Mouse (Mus musculus) gastrocnemius, postnatal 25 days (tissue): Measurements from ENCODE around the gene Efr3b. TPM values are rescaled to one million over a fixed set of nuclear protein-coding genes. Genes with fewer than 3 reads are reported as not detected.

Experiments used
- DNase-seq: peaks from one replicate; pipeline ENCODE4 v3.0.0; 2022
- total RNA-seq, 2 experiments: library from RNA; stranded (reverse); gene quantifications; 1 replicate in 1 of 2; 2 replicates in 1 of 2; pipeline ENCODE4 v1.2.3; 2021

Gene Efr3b
- total RNA-seq, 2 experiments from 2014 or later: 3.1 to 6.0 TPM

DNA sequence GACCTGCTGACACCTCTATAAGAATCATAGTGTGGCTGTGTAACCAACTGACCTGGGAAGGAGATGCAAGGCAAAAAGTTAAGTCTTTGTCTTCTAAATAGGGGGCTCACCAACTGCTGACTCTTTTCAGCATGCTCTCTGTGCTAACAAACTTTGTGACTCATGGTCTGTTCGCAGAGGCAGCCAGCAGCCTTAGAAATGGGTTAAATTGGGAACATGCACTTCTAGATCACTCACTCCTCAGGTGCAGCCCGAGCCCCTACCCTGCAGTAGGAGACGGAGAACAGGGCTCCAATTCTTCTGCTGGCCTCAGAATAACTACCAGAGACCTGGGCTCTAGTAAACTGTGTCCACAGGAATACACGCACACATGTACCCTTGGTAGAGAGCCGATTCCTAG is 1.2 kb downstream of the Efr3b start:
- DNase-seq: no peak

DNA sequence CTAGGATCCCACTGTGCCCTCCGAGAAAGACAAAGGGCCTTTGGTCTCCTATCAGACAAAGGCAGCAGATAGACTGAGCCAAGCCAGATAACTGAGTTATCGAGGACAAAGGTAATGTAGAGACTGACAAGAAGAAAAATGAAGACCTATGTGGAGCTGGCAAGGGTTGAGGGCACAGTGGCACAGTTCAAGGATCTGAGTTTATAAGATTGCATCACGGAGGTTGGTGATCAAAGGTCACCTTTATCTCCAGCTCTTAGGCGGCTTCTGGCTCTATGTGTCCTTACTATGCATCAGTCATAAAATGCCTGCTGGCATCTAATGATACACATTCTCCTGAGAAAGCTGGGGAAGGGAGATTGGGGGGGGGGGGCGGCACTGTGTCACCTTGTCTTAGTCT is 2.6 kb downstream of the Efr3b start:
- no peak for DNase-seq

DNA sequence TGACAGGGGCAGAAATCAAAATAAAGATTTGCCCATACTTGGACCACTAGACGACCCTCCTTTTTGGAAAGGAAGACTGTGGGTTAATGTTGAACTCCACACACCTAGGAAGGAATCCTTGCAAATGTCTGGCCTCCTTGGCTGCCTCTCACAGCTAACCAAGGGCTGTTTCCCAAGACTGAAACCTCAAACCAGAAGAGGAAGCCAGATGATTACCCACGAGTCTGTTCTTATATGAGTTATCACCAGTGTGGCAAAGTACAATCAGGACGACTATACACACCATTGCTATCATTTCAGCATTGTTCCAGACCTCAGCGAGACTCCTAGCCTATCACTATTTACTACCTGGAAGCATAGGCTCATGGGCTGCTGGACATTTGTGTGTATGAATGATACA is 9.7 kb downstream of the Efr3b start:
- DNase-seq: no peak

DNA sequence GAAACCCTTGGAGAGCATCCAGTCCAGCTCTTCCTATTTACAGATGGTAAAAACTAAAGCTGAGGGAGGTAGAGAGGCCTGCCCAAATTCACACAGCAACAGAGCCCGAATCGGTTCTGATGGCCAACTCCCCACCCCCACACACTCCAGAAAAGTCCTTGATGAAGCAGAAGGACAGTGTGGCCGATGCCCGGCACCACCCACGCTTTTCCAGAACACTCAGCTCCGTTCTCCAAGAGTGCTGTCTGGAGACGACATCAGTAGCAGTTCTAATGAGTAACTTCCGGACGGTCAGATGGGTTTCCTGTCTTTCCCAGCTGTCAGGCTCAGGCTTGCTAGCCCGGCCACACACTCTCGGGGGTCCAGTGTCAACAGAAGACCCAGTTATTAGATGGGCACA is 10.2 kb downstream of the Efr3b start:
- DNase-seq: peak; percentile 62

DNA sequence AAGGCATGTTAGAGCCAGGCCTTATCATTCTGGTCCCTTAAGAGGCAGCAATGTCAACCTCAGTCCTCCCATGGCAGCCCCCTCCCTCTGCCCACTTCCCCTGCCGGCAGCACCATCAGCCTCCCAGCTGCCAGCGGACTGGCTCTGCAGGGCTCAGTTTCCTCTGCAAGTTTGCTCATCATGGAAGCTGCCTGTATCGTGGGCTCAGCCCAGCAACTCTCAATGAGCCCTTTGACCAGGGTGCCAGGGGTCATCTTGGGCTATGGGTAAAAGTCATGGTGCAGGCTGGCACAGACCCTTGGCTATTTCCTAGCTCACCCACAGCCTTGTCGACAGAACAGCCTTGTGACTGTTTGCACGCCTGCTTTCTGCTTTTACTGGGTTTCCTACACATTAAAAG is 14.4 kb downstream of the Efr3b start:
- no peak for DNase-seq

DNA sequence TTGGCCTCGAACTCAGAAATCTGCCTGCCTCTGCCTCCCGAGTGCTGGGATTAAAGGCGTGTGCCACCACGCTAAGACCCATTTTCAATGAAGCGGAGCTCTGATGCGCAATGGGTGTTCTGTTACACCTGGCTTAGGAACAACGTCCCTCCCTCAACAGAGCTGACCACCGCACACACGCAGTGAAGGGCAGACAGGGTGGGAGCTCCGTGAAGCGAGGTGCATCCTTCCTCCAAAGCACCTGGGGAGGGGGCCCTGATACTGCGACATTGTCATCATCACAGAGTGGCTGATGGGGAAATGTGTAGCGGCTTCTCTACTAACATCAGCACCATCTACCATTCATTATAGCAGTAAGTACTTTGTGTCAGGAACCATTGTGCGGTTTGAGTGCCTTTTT is 15.2 kb downstream of the Efr3b start:
- no peak for DNase-seq

DNA sequence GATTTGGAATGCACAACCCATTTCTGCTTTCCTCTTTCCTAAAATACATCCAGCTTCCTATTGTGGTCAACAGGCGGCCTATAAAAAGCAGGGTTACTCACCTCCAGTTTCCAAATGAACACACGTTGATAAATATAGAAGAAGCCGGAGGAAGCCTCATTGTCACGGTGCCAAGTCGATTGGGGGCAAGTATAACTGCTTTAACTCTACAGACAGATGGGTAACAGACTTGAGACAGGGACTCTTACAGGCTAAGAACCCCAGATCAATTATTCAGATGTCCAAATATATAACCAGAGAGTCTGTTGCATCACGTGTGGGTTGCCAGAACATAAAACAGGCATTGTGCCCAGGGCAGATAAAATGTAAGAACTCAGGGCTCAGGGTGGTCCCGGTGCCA is 15.9 kb downstream of the Efr3b start:
- peak; percentile 9 for DNase-seq

DNA sequence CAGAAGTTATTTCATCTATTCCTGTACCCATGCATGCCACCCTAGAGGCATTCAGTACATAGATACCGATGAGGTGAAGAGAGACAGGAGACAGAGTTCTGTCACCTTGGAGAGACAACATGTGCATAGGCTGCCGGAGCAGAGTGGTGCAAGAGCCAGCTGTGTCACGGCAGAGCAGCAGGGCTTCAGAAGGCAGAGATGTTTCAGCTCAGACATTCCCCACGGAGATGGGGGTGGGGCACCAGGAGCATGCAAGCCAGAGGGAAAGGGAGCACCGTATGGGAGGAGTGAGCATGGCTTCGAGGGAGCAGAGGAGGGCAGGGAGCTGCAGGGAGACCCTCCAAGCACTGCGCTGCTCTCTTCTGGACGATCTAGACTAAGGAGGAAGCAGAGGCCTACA is 18.2 kb downstream of the Efr3b start:
- no peak for DNase-seq

DNA sequence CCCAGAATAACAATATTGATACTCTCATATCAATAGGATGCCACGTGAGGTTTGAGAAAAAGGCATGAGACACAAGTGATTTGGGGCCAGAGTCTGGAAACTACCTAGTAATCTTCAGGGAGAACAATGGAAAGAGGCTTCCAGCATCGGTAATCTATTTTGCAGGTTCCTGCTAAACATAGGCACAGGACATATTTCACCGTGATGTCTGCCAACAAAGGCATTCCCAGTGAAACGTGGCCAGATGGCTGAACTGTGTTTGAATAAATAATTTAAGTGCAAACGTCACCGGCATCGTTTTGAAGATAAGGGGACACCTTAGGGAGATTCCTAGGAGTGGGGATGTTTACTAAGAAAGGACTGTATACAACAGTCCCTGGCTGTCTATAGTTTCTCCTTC is 22.4 kb downstream of the Efr3b start:
- DNase-seq: no peak

DNA sequence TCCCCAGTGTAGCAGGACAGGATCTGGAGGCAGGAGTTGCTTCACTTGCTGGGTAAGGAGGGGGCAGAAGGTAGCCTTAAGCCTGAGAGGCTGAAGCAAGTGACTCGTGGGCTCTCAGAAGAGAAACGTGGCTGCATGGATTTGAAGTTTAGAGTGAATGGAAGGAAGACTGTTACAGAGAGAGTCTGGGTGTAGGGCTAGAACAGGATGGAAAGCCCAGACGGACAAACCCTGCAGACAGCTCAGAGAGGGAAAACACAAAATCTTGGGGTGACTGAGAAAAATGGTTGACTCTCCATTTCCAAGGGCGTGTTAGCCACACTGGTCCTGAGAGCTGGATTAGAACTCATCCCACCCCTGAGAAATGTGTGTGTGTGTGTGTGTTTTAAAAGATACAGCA is 23.0 kb downstream of the Efr3b start:
- DNase-seq: no peak

DNA sequence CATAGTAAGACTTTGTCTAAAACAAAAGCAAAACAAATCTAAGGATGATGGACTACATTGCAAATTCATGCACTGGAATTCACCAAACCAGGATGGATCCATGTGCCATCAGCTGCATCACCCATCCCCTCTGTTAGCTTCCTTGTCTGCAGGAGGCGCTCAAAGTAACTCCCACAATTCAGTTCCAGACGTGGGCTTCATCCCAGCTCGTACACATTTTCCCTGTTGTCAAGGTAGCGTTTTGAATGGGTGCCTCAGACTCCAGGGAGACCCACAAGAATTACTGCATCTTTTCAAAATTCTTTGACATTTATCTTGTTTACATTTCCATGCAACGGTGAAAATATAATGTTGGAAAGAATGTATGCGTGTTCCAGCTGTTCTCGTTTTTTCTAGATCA is 23.5 kb downstream of the Efr3b start:
- no peak for DNase-seq

DNA sequence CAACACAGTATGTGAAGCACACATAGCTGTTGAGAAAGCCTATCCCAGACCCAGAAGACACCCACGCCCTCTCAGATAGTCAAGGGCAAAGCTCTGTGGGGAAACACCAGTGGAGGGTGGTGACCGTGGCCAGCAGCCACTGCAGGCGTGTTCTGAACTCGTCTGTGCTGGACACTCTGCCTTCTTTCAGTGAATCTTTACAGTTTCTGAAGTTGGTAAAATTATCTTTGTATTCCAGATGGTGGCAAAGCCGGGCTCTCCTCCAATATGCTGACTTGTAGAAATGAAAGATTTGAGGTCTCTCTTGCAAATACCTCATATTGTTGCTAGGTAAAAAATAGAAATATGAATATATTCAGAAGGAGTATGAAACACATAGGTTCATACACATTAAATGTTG is 27.0 kb downstream of the Efr3b start:
- no peak for DNase-seq

DNA sequence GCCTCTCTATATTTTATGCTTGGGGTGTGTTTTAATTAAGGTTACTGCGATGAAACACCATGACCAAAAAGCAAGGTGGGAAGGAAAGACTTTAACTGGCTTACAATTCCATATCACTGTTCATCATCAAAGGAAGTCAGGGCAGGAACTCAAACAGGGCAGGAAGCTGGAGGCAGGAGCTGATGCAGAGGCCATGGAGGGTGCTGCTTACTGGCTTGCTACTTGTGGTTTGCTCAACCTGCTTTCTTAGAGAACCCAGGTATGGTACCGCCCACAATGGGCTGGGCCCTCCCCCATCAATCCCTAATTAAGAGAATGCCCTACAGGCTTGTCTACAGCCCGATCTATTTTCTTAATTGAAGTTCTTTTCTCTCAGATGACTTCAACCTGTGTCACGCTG is 27.4 kb downstream of the Efr3b start:
- no peak for DNase-seq

DNA sequence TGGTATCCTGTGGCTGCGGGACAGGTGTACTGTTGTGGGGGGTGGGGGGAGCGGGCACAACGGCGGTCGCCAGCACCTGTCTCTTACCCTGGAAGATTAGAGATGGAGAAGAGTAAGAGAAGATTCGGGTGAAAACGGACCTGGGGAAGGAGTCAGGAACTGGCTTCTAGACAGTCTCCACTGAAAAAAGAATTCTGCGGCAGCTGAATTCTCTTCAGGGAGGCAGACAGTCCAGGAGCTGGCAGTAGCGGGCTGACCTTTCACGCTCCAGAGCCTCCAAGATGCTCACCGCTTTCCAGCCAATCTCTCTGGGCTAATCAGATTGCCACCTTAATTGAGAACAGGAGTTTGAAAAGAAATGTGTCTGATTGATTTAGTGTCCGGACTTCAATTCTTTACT is 30.0 kb downstream of the Efr3b start:
- DNase-seq: no peak

DNA sequence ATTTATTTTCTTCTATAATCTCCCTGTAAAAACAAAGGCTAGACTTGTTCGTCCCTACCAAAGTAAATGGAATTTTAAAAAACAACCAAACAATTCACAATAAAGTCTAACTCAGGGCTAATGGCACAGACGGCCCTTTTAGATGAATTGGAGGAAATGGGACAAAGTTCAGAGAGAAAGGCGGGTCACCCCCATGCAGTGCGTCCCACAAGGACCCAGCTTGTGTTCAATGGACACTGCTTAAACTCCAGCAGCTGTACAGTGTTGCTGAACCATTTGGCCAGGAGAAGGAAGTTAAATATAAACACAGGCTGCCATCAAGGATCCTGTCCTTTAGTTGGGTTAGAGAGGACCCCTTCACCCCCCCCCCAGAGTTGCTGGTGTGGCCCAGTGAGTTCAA is 30.9 kb downstream of the Efr3b start:
- no peak for DNase-seq

DNA sequence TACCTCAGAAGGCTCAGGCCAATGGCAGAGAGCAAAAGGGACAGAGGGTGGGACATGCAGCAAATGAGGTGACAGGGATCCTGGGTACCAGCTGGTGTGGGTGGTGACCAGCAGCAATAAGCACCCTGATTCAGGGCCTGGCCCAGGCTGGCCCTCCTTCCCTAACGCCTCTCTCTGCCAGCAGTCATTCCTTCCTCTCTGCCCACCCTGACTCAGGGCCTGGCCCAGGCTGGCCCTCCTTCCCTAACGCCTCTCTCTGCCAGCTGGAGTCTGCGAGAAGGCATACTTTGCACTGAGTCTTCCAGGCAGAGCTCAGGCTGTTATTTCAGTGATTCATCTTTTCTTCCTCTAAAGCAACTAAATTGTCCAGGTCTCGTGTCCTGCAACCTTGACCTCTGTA is 31.5 kb downstream of the Efr3b start:
- peak; percentile 73 for DNase-seq

DNA sequence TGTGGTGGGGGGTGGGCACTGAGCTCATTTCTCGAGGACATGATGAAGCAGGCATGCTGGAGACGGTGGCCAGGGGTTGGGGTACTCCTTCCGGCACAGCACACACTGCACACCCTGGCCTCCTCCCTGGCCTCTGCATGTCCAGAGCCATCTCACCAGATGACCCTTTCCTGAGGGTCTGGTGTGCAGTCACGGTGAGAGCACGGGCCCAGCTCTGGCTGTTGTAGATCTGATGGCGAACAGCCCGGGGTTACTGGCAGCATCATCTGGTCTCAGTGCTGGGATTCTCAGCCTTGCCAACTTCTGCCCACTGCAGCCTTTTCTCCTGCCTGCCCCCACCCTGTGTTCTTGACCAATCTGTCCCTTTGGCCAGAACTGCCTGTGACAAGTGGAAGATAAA is 32.6 kb downstream of the Efr3b start:
- no peak for DNase-seq

DNA sequence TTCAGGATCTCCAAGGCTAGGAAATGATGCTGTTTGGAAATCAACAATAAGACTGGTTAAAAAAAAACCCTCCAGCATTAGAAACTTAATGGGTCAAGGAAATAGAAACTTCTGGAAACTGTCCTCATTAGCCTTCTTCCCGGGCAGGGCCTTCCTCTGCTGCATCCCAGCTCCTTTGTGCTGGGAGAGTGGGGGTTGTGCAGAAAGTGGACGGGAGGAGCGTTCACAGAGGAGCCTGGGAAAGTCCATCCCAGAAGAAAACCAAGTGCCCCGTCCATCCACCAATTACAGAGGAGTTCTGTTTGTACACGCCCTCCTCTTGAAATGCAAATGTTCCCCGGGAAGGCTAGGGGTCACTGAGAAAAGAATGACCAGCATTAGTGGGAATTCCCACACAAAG is 34.1 kb downstream of the Efr3b start:
- no peak for DNase-seq

DNA sequence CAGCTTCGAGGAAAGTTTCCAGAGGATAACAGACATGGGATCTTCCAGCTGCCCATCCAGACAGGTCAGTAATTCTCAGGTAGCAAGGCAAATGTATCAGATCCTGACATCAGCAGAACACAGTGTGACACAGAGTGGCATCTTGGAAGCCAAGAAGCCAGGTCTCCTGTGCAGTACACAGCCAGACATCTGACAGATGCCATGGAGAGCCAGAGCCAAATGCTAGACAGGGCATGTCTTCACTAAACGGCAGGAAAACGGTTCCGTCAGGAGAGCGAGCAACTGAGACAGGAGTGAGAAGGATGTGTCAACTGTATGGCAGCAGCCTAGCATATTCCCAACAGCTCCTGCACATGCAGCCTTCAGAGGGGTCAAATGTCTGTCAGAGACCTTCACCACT is 38.3 kb downstream of the Efr3b start:
- no peak for DNase-seq

DNA sequence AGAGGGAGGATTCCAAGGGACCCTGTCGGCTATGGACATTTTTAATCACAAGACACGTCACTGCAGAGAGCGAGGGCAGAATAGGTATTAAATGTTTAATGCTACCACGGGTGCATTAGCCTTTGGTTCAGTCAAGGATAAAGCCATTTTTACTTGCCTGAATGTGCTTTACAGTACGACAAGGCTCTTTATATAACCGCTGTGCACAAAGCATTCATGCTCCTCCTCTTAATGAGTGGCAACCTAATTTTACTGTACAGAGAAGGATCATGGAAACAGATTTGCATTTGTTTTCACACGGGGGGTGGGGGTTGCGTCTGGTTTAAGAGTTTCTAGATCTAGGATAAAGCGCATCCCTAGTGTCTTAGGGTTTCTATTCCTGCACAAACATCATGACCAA is 42.0 kb downstream of the Efr3b start:
- no peak for DNase-seq

DNA sequence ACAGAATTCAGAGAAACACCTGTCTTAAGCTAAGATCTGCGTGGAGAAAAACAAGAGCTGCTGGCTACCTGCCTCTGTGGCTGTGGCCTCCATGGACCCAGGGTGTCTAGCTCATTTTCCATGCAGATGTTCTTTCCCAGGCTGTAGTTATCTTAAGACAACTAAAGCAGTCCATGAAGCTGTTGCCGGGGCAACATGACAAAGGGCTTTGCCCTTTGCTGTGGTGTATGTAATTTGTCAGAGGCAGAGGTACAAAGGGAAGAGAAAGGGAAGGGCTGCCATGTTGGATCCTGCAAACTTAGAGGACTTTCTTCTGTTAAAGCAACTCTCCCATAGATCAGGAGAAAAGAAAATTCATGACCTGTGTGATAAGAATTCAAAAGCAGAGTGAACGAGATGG is 47.7 kb downstream of the Efr3b start:
- no peak for DNase-seq

DNA sequence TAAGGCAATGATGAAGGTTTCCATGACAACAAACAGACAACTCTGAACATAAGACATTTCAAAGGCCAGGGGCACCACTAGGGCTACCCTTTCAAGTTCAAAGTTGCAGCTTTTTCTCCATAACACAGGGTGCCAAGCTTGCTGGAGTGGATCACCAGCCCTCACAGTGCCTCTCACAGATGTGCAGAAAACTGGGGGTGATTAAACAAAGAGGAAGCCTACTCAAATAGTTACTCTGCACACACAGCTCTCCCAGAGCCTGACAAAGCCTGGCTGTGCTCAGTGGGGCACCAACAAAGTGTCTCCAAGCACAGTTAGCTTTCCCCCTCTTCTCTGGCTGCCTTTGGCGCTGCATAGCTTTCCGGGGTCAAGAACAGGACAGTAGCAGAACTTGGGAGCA is 48.8 kb downstream of the Efr3b start:
- no peak for DNase-seq

DNA sequence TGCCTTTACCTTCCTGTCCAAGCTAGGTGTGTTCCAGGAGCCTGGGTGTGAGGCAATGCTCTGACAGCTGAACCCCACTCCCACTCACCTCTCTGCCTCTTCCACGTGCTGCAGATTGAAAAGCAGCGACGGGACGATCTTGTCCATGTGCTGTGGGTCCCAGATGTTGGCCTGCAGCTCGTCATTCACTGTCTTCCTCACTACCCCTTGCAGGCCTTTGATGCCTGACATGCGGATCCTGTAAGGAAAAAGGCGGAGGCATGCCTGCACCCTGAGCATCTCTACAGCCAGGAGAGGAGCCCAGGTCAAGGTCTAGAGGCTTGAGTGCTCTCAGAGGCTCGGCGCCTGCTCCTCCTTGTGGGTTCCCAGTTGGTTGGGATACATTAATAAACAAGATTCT is 54.3 kb downstream of the Efr3b start:
- no peak for DNase-seq

DNA sequence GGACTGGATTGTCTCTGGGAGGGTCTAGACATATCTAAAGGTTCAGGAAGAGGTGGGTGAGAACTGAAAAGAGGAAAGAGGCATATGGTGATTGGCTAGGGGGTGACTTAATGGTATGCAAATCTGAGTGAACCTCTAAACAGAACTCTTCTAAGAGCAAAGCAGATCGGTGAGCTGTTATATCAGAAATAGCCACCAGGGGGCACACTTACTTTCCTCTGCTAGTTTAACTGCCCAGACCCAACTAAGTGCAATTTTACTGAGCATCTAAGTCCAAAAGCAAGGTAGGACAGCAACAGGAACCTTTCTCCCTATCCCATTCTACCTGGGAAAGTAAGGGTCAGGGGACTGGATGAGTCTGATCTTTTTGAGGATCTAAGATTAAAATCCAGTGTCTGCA is 55.0 kb downstream of the Efr3b start:
- no peak for DNase-seq

DNA sequence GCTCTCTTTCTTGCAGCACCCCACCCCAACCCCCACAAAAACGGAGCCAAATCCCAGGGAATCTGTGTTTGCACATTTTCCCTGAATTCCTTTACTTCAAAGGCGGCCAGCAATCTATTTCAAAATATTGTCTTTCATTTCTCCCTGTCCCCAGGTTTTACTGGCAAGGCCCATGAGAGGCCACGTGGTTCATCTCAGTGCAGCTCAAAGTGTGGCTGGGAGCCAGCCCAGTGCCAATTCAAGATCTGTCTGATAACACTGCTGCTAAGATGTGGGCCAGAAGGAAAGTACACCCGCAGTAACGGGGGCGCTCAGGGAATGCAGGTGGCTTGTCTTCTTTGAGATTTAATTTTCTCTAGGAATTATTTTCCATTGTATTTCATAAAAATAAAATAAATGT is 56.5 kb downstream of the Efr3b start:
- no peak for DNase-seq
